Mouse (Mus musculus): ENCODE measurements around the gene Ehd3.

DNA sequence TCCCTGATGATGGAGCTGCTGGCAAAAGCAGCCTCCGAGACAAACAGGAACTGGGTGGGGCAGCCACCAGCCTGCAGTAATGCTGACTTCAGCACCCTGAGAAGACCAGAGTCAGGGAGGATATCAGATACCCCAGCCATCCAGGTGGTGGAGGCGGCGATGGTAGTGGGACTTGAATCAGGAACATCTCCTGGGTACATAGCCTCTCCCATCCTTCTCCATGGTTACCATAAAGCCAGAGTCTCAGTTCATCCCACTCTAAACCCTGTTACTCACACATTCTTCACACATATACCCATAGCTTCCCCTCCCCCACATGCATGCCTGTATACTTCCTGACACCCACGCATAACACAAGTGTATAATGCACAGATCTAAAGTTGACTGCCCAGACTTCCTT is 18.3 kb downstream of the Ehd3 start:
- no peak for TF ChIP-seq POLR2A (IDR thresholded peaks at IDR 0.05; ENCODE audit: extremely low read depth, insufficient read depth, low read length)
- no peak for TF ChIP-seq CTCF (IDR thresholded peaks at IDR 0.05; ENCODE audit: extremely low read depth, insufficient read depth, low read length)

All from cortical plate, adult 2 months (tissue).